Comparison of ENCODE assay signal across 1 mouse cellular context in the genomic region with DNA sequence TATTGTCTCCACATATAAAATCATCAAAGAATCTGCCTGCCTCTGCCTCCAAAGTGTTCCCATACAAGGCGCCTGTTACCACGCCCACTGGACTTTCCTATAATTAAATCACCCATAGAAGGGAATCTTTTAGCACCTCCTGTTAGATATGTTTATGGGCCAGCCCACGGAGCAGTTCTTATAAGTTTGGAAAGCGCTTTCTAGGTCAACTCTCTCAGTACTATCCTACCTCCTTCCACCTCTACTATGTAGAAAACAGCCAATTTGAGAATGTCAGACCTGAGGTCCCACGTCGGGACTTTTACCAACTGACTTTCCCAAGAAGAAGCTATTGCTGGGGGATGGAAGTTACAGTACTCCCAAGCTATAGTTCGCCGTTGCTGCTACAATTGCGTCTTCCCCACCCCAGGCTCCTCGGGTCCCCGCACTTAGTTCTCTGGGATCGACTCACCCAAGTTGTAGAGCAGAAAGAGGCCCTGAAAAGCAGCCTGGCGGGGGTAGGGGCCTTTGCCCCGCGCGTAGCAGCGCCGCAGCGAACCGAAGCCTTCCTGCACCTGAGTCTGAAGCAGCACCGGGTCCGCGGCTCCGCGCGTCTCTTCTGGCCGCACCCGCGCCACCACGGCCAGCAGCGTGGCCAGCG.
A peak's percentile ranks its signal among the peaks of the same experiment; 100 is the strongest.
TF ChIP-seq lines count a peak whose summit lies in the region.

No protein-coding gene starts in this region.

TF ChIP-seq in CH12.LX, 34 proteins besides CTCF, POLR2A, EP300 and RAD21:
- TF ChIP-seq MAX (IDR thresholded peaks at IDR 0.05; ENCODE audit: low read length), result no peak
- 0 out of 2 replicates have a peak, but pooled peaks have one; percentile 15 for TF ChIP-seq ELF1 (IDR thresholded peaks at IDR 0.05; ENCODE audit: low read depth, low read length)
